Mouse (Mus musculus): ENCODE results near the gene Gm4788. TPM values are rescaled to one million over a fixed set of nuclear protein-coding genes. Genes with fewer than 3 reads are reported as not detected.
"Not testable (repeated sequence)": the region's sequence is repeated elsewhere in the genome, so short reads cannot be mapped to it uniquely, and the experiment has no call there.

Gene Gm4788
- polyA plus RNA-seq (2021) = not detected

GRCm38 (mm10) chr1:139781143-139781542, at the start of gene Gm4788:
Gene Gm4788, minus strand, starts transcription at chr1:139781243.
- no peak for TF ChIP-seq CTCF (IDR thresholded peaks at IDR 0.05)
- CTCF ChIA-PET = no interaction called here
- in situ Hi-C loops (cut with MboI; ENCODE audit: low pct_unique_long_range_greater_than_20kb) = no loop called here
- DNase-seq (ENCODE audit: low read depth, low spot score) (no peak), ATAC-seq (no peak)
- POLR2A ChIA-PET = no interaction called here
- H3K27me3 ChIP-seq = no peaks in the 10 kb centered on the region

GRCm38 (mm10) chr1:139808594-139808993, 27.6 kb upstream of the Gm4788 start:
- H3K27me3 ChIP-seq = no peaks in the 10 kb centered on the region
- TF ChIP-seq CTCF (IDR thresholded peaks at IDR 0.05) = no peak
- no peak for ATAC-seq
- POLR2A ChIA-PET = no interaction called here
- in situ Hi-C loops (cut with MboI; ENCODE audit: low pct_unique_long_range_greater_than_20kb) = loop anchor here (10.0 kb wide), 1 partner anchor 174 kb away; no protein-coding TSS in a partner anchor
- no peak for DNase-seq (ENCODE audit: low read depth, low spot score)
- CTCF ChIA-PET = no interaction called here

GRCm38 (mm10) chr1:139769913-139770312, 11.1 kb downstream of the Gm4788 start:
- in situ Hi-C loops (cut with MboI; ENCODE audit: low pct_unique_long_range_greater_than_20kb) = loop anchor here (10.0 kb wide), 1 partner anchor 45 kb away; no protein-coding TSS in a partner anchor
- DNase-seq (ENCODE audit: low read depth, low spot score); CTCF ChIA-PET; H3K27me3 ChIP-seq; POLR2A ChIA-PET; ATAC-seq: not testable (repeated sequence)

GRCm38 (mm10) chr1:139716681-139717080, 64.4 kb downstream of the Gm4788 start:
- peak; percentile 94 for ATAC-seq
- DNase-seq (ENCODE audit: low read depth, low spot score); H3K27me3 ChIP-seq; CTCF ChIA-PET; POLR2A ChIA-PET; in situ Hi-C loops (cut with MboI; ENCODE audit: low pct_unique_long_range_greater_than_20kb): not testable (repeated sequence)

- H3K27me3 ChIP-seq; in situ Hi-C loops (cut with MboI; ENCODE audit: low pct_unique_long_range_greater_than_20kb); CTCF ChIA-PET; POLR2A ChIA-PET; DNase-seq (ENCODE audit: low read depth, low spot score): not testable (repeated sequence)
- peak; percentile 97 for ATAC-seq
Measured at GRCm38 (mm10) chr1:139716249-139716648, 64.8 kb downstream of the Gm4788 start.

- in situ Hi-C loops (cut with MboI; ENCODE audit: low pct_unique_long_range_greater_than_20kb); H3K27me3 ChIP-seq; POLR2A ChIA-PET; CTCF ChIA-PET: not testable (repeated sequence)
- DNase-seq (ENCODE audit: low read depth, low spot score) (peak; percentile 81), ATAC-seq (peak; percentile 100)
Measured at GRCm38 (mm10) chr1:139649921-139650320, 131.1 kb downstream of the Gm4788 start.

Other genes starting within 250 kb of the Gm4788 start
- gene Cfhr1, start 221.0 kb downstream of the Gm4788 start, polyA plus RNA-seq (2021) = not detected
- not detected for gene Cfhr2, start 77.5 kb upstream of the Gm4788 start, polyA plus RNA-seq (2021)